Comparison of ENCODE assay signal across 13 mouse cellular contexts in genomic region chr6:70829451-70829850, GRCm38 (mm10).
"Had no signal": no experiment of that assay in that cellular context is flagged by ENCODE, and none has a peak within 500 bp of the region (broad histone marks: within the 10 kb centered on the region; RNA-seq: fewer than 3 reads in every experiment).

No protein-coding gene starts in this region.

- DNase-seq: gastrocnemius, adult 2 months; gastrocnemius, postnatal 10 days; gastrocnemius, postnatal 36 days; heart, adult 11 months; heart, adult 2 months; heart, postnatal 14 days; heart, postnatal 36 days; kidney, adult 18-20 months; kidney, adult 8-10 months; kidney, postnatal 10 days; kidney, postnatal 25 days; kidney, postnatal 4 days; liver had no signal
